Mouse (Mus musculus) CD4-positive, CD25-positive, alpha-beta regulatory T cell, adult 2 months (primary cell): ENCODE measurements around the gene Cyp11a1.

Source experiments
- DNase-seq: peaks from one replicate; pipeline ENCODE4 v3.0.0-alpha.2; 2012; ENCODE audit warnings: low read depth, low spot score

The Cyp11a1 gene

GRCm38 (mm10) chr9:58043496-58044017 is 37.3 kb downstream of the Cyp11a1 start:
- DNase-seq = no peak

- no peak for DNase-seq
These were observed 38.6 kb downstream of the Cyp11a1 start for GRCm38 (mm10) chr9:58044828-58045227.

GRCm38 (mm10) chr9:58045646-58046045 is 39.4 kb downstream of the Cyp11a1 start:
- no peak for DNase-seq

- DNase-seq = no peak
These were observed 40.9 kb downstream of the Cyp11a1 start for GRCm38 (mm10) chr9:58047061-58047460.

GRCm38 (mm10) chr9:58048621-58049020 is 42.4 kb downstream of the Cyp11a1 start:
- no peak for DNase-seq

GRCm38 (mm10) chr9:58049186-58049585 is 43.0 kb downstream of the Cyp11a1 start:
- DNase-seq = no peak

GRCm38 (mm10) chr9:58049861-58050260 is 43.6 kb downstream of the Cyp11a1 start:
- DNase-seq = no peak

- DNase-seq = no peak
These were observed 45.7 kb downstream of the Cyp11a1 start for GRCm38 (mm10) chr9:58051937-58052336.

GRCm38 (mm10) chr9:58053102-58053501 is 46.9 kb downstream of the Cyp11a1 start:
- DNase-seq = peak; percentile 71

- DNase-seq = no peak
These were observed 47.3 kb downstream of the Cyp11a1 start for GRCm38 (mm10) chr9:58053544-58053943.

- DNase-seq = no peak
These were observed 47.8 kb downstream of the Cyp11a1 start for GRCm38 (mm10) chr9:58054032-58054431.

- DNase-seq = no peak
These were observed 49.5 kb downstream of the Cyp11a1 start for GRCm38 (mm10) chr9:58055666-58056065.

GRCm38 (mm10) chr9:58059920-58060319 is 53.7 kb downstream of the Cyp11a1 start:
- DNase-seq = no peak

GRCm38 (mm10) chr9:58060677-58061667 is 54.8 kb downstream of the Cyp11a1 start:
- peak; percentile 36 for DNase-seq

GRCm38 (mm10) chr9:58063531-58063930 is 57.3 kb downstream of the Cyp11a1 start, which contains the start of gene Stra6:
TSS of gene Stra6 (plus strand) at chr9:58063788.
- no peak for DNase-seq

- DNase-seq = no peak
These were observed 59.3 kb downstream of the Cyp11a1 start for GRCm38 (mm10) chr9:58065532-58065931.

GRCm38 (mm10) chr9:58065977-58066730 is 59.9 kb downstream of the Cyp11a1 start:
- no peak for DNase-seq

GRCm38 (mm10) chr9:58066731-58067095 is 60.5 kb downstream of the Cyp11a1 start:
- no peak for DNase-seq

- no peak for DNase-seq
These were observed 61.3 kb downstream of the Cyp11a1 start for GRCm38 (mm10) chr9:58067546-58067945.

GRCm38 (mm10) chr9:58074561-58074960 is 68.3 kb downstream of the Cyp11a1 start:
- no peak for DNase-seq
